Mouse (Mus musculus): ENCODE data around the gene Fat4. TPM values are rescaled to one million over a fixed set of nuclear protein-coding genes. Genes with fewer than 3 reads are reported as not detected.

Fat4 gene
- 10 to 100 TPM; 15.7 to 24.8 TPM for total RNA-seq (2021)
- long read RNA-seq, experiment 1, partial matches to known transcripts, result 1 of 1 reads
- long read RNA-seq, experiment 1, other reads (novel, unspliced or antisense), result 0 of 1 reads
- long read RNA-seq, experiment 2, result 0 reads

DNA sequence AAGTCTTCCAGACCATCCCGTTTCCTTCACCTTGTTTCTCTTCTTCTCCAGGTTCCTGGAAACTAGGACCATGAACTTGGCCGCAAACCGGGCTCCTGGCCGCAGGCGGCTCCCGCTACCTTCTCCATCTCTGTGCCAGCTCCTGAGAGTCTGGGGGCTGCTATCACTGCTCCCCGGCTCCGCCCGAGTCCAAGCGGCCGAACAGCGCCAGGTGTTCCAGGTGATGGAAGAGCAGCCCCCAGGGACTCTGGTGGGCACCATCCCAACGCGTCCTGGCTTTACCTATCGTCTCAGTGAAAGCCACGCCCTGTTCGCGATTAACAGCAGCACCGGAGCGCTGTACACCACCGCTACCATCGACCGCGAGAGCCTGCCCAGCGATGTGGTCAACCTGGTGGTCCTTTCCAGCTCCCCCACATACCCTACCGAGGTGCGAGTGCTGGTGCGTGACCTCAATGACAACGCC lies at the start of gene Fat4:
Gene Fat4, plus strand, starts transcription at position 51 of the 466 bp plus-strand sequence.
- no peak for DNase-seq

- no peak for DNase-seq
These were observed 47.3 kb upstream of the Fat4 start for GRCm38 (mm10) chr3:38839438-38839837.

- DNase-seq, result no peak
These were observed 43.7 kb upstream of the Fat4 start for GRCm38 (mm10) chr3:38843000-38843538.

DNA sequence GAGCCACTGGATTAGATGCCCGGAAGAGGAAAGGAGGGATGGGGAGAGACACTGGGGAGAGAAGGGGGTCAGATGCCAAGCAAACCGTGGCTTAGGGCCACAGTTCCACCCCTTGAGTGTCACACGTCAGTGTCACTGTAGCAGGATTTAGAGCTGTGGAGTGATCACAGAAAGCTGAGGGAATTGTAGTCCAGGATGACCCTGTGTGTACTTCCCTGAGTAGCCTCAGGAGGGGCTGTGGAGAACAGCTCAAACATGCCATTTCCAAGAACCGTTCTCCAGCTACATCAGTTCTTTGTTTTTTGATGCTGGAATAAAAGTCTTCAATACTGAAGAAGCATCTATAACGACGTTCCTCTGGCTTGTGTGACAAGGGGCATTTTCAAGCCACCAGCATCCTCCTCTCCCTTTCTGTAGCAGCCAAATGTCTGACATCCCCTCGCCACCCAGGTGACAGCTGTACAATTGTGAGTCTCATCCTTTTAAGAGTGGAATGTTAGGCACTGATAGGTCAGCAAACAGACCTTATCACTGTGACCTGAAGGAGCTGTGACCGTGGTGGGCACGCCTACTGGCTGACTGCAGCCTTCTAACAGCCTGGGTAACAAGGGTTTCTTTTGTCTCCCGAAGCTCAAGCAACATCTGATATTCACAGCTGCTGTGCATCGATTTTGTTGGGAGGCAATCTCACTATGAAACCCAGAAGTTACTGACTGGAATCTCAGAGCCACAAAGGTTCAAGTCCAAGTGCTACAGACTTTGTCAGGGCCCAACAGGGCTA lies 39.9 kb upstream of the Fat4 start:
- no peak for DNase-seq

DNA sequence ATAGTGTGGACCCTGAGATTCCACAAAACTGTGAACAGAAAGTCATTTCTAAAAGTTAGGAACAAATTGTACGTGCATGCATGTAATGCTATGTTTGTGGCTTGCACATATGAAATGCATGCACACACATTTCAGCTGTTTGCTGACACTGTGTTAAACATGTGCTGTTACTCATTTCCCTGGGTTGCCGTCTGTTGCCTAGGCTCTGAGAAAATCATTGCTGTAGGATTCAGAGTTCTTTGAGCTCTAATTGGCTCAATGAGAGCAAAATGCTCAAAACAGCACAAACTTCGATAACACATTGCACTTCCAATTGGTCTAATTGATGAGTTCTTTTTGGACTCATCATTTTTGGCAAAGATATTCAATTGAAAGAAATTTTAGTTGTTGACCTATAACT lies 37.7 kb upstream of the Fat4 start:
- DNase-seq, result no peak

DNA sequence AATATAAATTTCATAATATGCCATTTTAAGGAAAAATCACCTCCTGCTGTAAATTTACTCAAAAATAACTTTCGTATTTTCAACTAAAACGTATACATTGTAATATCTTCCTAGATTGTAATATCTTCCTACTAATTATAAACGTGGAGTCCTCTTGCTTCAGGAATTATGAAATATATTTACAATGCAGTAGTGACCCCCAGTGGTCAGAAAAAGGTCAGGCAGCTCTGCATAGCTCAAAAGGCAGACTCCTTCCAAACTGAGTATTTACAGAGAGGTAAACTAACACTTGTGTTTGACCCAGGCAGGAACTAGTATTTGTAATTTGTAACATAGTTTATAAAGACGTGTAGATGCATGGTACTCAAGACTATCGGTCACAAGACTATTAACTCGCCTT lies 37.2 kb upstream of the Fat4 start:
- DNase-seq, result peak; percentile 66

GRCm38 (mm10) chr3:38853650-38854049 lies 33.1 kb upstream of the Fat4 start:
- no peak for DNase-seq

DNA sequence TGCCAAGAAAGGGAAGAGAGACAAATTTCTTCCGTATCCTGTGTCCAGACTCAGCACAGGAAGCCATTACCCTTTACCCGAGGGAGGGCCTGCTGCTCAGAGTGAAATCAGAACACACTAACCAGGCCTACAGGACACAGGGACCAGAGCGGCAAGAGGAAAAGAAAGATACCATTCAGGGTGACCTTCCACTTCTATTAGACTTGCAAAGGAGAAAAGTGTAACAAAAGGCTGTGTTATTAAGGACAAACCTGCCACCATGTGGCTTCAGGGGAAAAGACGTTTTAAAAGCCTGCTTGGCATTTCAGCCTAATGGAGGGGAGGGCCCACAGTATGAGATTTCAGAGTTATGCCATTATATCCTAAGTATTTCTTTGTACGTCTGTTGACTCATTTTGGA lies 26.1 kb upstream of the Fat4 start:
- no peak for DNase-seq

GRCm38 (mm10) chr3:38871291-38871690 lies 15.4 kb upstream of the Fat4 start:
- no peak for DNase-seq

- DNase-seq, result no peak
These were observed 10.9 kb upstream of the Fat4 start for GRCm38 (mm10) chr3:38875872-38876271.

DNA sequence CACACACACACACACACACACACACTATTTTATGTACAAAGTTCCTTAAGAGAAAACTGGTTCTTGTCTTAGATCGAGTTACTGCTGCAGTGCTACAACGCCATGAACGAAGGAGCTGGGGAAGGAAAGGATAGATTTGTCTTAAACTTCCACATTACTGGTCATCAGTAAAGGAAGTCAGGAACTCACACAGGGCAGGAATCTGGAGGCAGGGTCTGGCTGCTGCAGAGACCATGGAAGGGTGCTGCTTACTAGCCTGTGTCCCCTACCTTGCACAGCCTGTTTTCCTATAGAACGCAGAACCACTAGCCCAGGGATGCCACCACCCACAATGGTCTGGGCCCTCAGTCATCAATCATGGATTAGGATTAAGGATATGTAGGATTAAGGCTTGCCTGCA lies 10.0 kb upstream of the Fat4 start:
- no peak for DNase-seq

DNA sequence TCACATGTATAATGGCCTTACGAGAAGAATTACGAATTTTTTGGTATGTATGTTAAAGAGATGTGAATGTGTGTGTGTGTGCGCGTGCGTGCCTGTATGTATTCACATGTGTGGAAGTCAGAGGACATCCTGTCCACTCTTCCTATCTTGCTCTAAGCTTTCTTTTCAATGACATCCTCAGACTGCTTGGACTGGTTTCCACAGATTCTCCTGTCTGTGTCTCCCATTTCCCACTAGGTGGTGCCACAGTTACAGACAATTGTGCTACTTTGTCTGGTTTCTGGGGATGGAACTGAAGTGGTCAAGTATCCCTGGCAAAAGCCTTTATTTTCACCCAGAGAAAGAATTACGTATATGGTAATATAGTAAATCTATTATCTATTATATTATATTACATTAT lies 4.0 kb upstream of the Fat4 start:
- peak; percentile 63 for DNase-seq

- no peak for DNase-seq
These were observed 3.1 kb upstream of the Fat4 start for GRCm38 (mm10) chr3:38883676-38884075.

GRCm38 (mm10) chr3:38884276-38884675 lies 2.5 kb upstream of the Fat4 start:
- DNase-seq, result peak; percentile 89

DNA sequence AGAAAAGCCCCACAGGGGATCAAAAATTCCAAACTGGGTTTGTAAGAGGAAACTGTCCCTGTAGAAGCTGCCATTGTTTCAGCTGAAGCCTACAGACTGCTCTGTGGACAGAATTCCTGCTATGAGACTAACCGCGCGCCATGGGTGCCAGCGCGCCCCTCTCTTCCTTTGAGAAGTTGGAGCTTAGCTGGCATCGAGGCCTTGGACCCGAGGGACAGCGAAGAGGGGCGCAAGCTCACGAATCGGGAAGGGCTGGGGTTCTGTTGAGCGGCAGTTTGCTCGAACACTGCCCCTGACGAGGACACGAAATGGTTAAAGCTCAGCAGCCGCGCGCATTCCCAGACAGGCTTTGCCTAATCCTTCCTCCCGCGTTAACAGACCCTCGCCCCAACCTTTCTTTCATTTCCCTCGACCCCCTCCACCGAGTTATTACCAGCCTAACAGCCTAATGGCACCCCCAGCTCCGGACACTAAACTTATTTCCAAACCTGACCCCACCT lies 1.8 kb upstream of the Fat4 start:
- peak; percentile 44 for DNase-seq

DNA sequence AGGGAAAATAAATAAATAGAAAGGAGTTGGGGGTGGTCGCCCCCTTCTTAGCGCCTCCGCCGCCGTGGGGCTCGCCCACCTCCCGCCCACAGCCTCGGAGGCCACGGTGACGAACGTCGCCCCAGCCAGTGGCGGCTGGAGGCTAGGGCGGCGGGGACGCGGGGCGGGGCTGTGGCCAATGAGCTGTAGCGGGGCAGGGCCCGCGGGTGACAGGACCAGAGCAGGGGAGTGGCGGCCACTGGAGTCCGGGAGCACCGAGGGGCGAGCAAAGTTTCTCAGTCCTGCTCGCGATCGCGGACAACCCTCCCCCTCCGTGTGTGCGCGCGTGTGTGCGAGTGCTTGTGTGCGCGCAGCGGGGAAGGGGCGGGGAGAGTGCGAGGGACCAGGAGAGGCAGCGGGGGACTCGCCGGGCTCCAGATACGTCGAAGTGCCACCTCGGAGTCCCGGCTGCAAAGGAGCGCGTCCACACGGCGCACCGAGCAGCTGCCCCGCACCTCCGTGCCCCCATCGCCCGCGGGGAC lies 1.2 kb upstream of the Fat4 start:
- DNase-seq, result peak; percentile 94

- peak; percentile 66 for DNase-seq
These were observed 499 bp upstream of the Fat4 start for GRCm38 (mm10) chr3:38886061-38886821.

GRCm38 (mm10) chr3:38887381-38887991 lies 746 bp downstream of the Fat4 start:
- DNase-seq, result peak; percentile 81

DNA sequence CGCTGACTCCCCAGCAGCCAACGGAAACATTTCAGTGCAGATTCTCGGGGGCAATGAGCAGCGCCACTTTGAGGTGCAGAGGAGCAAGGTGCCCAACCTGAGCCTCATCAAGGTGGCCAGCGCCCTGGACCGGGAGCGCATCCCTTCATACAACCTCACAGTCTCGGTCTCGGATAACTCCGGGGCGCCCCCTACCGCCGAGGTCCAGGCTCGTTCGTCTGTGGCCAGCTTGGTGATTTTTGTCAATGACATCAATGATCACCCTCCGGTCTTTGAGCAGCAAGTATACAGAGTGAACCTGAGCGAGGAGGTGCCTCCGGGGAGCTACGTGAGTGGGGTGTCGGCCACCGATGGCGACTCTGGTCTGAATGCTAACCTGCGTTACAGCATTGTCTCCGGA lies 1.4 kb downstream of the Fat4 start:
- DNase-seq, result peak; percentile 88

DNA sequence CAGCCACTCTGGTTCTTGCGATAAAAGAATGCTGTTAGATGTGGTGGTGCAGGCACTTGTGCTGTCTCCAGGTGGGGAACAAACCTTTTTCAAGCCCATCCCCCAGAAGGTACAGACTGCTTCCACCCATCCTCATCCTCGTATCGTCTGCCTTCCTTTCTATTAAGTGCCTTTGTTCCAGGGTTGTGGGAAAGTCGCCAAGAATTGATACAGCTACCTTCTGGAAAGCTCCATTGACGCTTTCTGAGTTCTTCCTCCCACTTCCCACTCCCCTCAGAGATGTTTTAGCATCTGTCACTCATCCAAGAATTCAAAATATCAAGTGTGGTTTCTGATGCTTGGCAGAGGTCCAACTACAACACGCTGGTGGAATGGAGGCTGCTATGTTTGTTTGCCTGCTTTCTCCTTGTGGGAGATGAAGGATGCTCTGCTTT lies 6.1 kb downstream of the Fat4 start:
- DNase-seq, result no peak

DNA sequence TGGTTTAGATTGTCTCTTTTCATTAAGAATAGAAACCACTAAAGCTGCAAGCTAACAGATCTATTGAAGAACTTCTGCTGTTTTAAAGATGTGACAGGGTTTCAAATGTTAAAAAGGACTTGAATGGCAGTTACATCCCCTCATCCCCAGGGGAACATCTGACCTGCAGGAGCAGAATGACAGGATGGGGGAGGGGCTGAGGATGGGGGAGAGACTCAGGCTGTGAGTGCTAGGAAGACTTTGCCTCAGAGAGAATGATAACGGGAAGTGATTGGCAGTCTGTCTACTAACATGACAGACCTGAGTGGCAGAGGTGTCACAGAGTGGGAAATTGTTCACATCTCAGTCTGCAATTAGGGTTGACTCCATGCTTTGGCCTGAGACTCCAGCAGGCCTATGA lies 14.1 kb downstream of the Fat4 start:
- DNase-seq, result no peak

DNA sequence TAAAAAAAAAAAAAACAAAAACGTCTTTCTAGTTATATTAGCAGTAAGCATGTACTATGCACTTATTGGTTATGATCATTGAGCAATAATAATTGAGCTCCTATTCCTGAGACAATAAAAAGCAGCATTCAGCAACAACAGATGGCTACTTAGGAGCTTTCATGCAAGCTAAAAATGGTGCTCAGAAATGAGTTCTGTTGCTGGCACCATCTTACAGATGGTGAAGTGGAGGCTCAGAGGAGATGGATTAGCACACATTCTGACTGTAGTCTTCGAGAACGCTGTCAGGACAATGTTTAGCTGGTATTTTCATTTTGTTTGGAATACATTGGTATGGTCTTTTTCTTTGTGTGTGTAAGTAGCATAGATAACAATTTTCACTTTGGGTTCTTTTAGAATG lies 20.1 kb downstream of the Fat4 start:
- no peak for DNase-seq

Measured in adrenal gland, postnatal 10 days (tissue).